Mouse (Mus musculus) myocyte (in vitro differentiated cells): ENCODE results near the gene Pitpna. TPM values are rescaled to one million over a fixed set of nuclear protein-coding genes. Genes with fewer than 3 reads are reported as not detected.

Source experiments
- H3K27me3 ChIP-seq: one replicate; pipeline ENCODE4 v1.6.1; 2011; ENCODE audit not compliant: control insufficient read depth, insufficient read depth, insufficient read length
- H3K36me3 ChIP-seq: one replicate; pipeline ENCODE4 v1.6.1; 2011; ENCODE audit not compliant: control insufficient read depth, insufficient read depth
- H3K4me2 ChIP-seq: one replicate; pipeline ENCODE4 v1.6.1; 2011; ENCODE audit warnings: low read depth, control low read depth
- H3K4me3 ChIP-seq: one replicate; pipeline ENCODE4 v1.5.1; 2011; ENCODE audit warnings: mild to moderate bottlenecking, control low read depth, moderate library complexity
- H3K79me2 ChIP-seq: one replicate; pipeline ENCODE4 v1.6.1; 2011; ENCODE audit not compliant: control insufficient read depth, insufficient read depth
- H3ac ChIP-seq: one replicate; pipeline ENCODE4 v1.6.1; 2011; ENCODE audit not compliant: control insufficient read depth, insufficient read length
- CEBPB ChIP-seq: IDR thresholded peaks from 2 replicates; pipeline ENCODE4 v1.6.1; 2011; ENCODE audit warnings: mild to moderate bottlenecking, moderate library complexity; ENCODE audit not compliant: poor library complexity, insufficient read depth, severe bottlenecking
- E2F4 ChIP-seq: IDR thresholded peaks from one replicate; pipeline ENCODE4 v1.6.1; 2011; ENCODE audit warnings: mild to moderate bottlenecking, control low read depth, moderate library complexity; ENCODE audit not compliant: insufficient read depth
- MAX ChIP-seq: IDR thresholded peaks from one replicate; pipeline ENCODE4 v1.6.1; 2011; ENCODE audit warnings: low read depth, mild to moderate bottlenecking, control low read depth
- MYOD1 ChIP-seq, 3 experiments: IDR thresholded peaks; one replicate each; pipeline ENCODE4 v1.6.1; 2011; ENCODE audit warnings: control low read depth in 2 of 3, low read depth in 2 of 3, mild to moderate bottlenecking in 2 of 3, moderate library complexity in 1 of 3; ENCODE audit not compliant: insufficient read length in 2 of 3, control insufficient read depth in 1 of 3
- MYOG ChIP-seq, 3 experiments: IDR thresholded peaks; one replicate each; pipeline ENCODE4 v1.6.1; 2011; ENCODE audit warnings: control low read depth in 2 of 3, low read depth in 2 of 3, mild to moderate bottlenecking in 2 of 3; ENCODE audit not compliant: insufficient read length in 2 of 3, control insufficient read depth in 1 of 3, insufficient read depth in 1 of 3
- POLR2A ChIP-seq: IDR thresholded peaks from one replicate; pipeline ENCODE4 v1.6.1; 2011; ENCODE audit warnings: low read depth, mild to moderate bottlenecking, control low read depth, moderate library complexity; ENCODE audit not compliant: insufficient read length
- POLR2AphosphoS2 ChIP-seq: IDR thresholded peaks from one replicate; pipeline ENCODE4 v1.6.1; 2011; ENCODE audit warnings: low read depth, control low read depth; ENCODE audit not compliant: insufficient read length
- REST ChIP-seq: IDR thresholded peaks from one replicate; pipeline ENCODE4 v1.6.1; 2011; ENCODE audit warnings: mild to moderate bottlenecking, control low read depth, moderate library complexity; ENCODE audit not compliant: insufficient read depth, insufficient read length
- SRF ChIP-seq: IDR thresholded peaks from one replicate; pipeline ENCODE4 v1.6.1; 2011; ENCODE audit warnings: low read depth; ENCODE audit not compliant: control insufficient read depth, insufficient read length
- TCF12 ChIP-seq: IDR thresholded peaks from one replicate; pipeline ENCODE4 v1.6.1; 2011; ENCODE audit warnings: mild to moderate bottlenecking, control low read depth; ENCODE audit not compliant: poor library complexity, insufficient read depth, severe bottlenecking
- TCF3 ChIP-seq: IDR thresholded peaks from one replicate; pipeline ENCODE4 v1.6.1; 2011; ENCODE audit warnings: low read depth, control low read depth; ENCODE audit not compliant: insufficient read length
- USF1 ChIP-seq: IDR thresholded peaks from one replicate; pipeline ENCODE4 v1.6.1; 2011; ENCODE audit warnings: low read depth, mild to moderate bottlenecking, control low read depth, moderate library complexity
- polyA plus RNA-seq: library from polyadenylated mRNA; unstranded; fragments of >200 nt; fragmentation: generic; extraction: Trizol; gene quantifications from one replicate; pipeline ENCODE4 v1.2.1, GENCODE M21; 2012; ENCODE audit warnings: missing spikeins

Pitpna gene
- polyA plus RNA-seq, 1 experiment, result 125 TPM

GRCm38 (mm10) chr11:75581495-75582149, 6.3 kb upstream of the Pitpna start:
- H3K4me2 ChIP-seq, result no peak overlapping the region
- no peaks in the 10 kb centered on the region for H3K36me3 ChIP-seq
- H3ac ChIP-seq, result no peak overlapping the region
- TF ChIP-seq E2F4 (no peak), TCF12 (no peak), TCF3 (no peak), POLR2AphosphoS2 (no peak), POLR2A (no peak), USF1 (no peak), CEBPB (no peak), MYOG (IDR thresholded peaks at IDR 0.05; ENCODE audit: control insufficient read depth in 1 of 3, insufficient read depth in 1 of 3, insufficient read length in 2 of 3, low read depth in 2 of 3) (no peak), MAX (no peak), REST (no peak), SRF (no peak), MYOD1 (IDR thresholded peaks at IDR 0.05; ENCODE audit: control insufficient read depth in 1 of 3, insufficient read length in 2 of 3, low read depth in 2 of 3) (no peak)
- H3K27me3 ChIP-seq, result no peaks in the 10 kb centered on the region
- H3K79me2 ChIP-seq, result no peaks in the 10 kb centered on the region
- H3K4me3 ChIP-seq, result no peak overlapping the region

DNA sequence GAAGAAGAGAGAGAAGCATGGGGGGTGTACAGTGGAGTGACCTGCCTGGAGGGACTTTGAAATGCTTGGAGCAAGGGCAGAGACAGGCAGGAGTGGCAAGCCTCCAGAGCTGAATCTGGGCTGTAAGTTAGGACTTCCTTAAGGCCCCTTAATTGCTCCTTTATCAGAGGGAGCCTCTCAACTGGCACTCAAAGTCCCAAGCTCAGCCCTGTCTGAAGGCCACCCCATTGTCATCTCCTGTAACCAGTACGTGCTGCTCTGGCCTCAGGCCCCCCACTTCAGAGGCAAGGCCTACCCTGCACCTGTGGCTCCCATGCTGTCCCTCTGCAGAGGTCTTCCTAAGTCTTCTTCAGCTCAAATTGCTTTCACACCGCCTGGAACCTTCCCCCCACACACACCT, 4.4 kb upstream of the Pitpna start:
- Histone ChIP-seq H3ac (no peak overlapping the region), H3K36me3 (no peaks in the 10 kb centered on the region), H3K4me3 (no peak overlapping the region), H3K4me2 (no peak overlapping the region), H3K79me2 (peaks cover 2% of the 10 kb centered on the region), H3K27me3 (no peaks in the 10 kb centered on the region)
- TF ChIP-seq MAX (no peak), E2F4 (no peak), TCF12 (no peak), MYOD1 (IDR thresholded peaks at IDR 0.05; ENCODE audit: control insufficient read depth in 1 of 3, insufficient read length in 2 of 3, low read depth in 2 of 3) (no peak), MYOG (IDR thresholded peaks at IDR 0.05; ENCODE audit: control insufficient read depth in 1 of 3, insufficient read depth in 1 of 3, insufficient read length in 2 of 3, low read depth in 2 of 3) (no peak), POLR2AphosphoS2 (no peak), SRF (no peak), REST (no peak), CEBPB (no peak)

DNA sequence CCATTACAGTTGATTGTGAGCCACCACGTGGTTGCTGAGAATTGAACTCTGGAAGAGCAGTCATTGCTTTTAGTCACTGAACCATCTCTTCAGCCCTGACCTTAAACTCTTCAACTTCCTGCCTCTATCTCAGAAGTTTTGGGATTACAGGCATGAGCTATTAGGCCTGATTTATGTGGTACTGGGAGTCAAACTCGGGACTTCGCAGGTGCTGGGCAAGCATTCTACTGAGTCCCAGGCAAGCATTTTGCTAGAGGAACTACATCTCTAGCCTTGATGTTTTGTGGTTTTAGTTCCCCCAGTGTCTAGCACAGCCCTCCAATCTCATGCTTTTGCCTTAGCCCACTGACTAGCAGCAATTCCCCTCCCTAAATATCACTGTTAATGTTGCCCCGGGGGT, 2.8 kb upstream of the Pitpna start:
- Histone ChIP-seq H3ac (no peak overlapping the region), H3K4me3 (no peak overlapping the region), H3K36me3 (no peaks in the 10 kb centered on the region), H3K79me2 (peaks cover 18% of the 10 kb centered on the region), H3K27me3 (no peaks in the 10 kb centered on the region), H3K4me2 (no peak overlapping the region)
- TF ChIP-seq SRF (no peak), TCF12 (no peak), E2F4 (no peak)

DNA sequence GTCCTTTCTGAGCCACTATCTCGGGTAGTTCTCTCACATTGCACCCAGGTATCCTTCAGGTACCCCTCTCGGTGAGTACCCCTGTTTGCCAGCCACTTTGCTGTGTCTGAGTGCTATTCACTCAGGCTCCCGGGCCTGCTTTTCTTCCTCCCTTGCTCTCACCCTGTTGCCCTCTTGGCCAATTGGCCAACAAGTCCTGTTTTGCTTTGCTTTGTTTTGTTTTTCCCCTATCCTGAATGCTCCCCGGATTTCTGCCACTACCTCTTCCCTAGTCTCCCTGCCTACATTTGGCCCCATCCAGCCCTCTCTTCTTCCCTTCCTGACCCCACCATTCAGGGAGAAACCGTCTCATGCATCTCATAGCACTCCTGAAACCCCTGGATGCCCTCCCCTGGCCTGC, 1.9 kb upstream of the Pitpna start:
- H3K4me2 ChIP-seq, result no peak overlapping the region
- no peak overlapping the region for H3K4me3 ChIP-seq
- H3K27me3 ChIP-seq, result no peaks in the 10 kb centered on the region
- no peak overlapping the region for H3ac ChIP-seq
- no peak for TF ChIP-seq E2F4
- no peak for TF ChIP-seq MYOD1 (IDR thresholded peaks at IDR 0.05; ENCODE audit: control insufficient read depth in 1 of 3, insufficient read length in 2 of 3, low read depth in 2 of 3)
- TF ChIP-seq MYOG (IDR thresholded peaks at IDR 0.05; ENCODE audit: control insufficient read depth in 1 of 3, insufficient read depth in 1 of 3, insufficient read length in 2 of 3, low read depth in 2 of 3), result no peak
- no peak for TF ChIP-seq TCF12
- TF ChIP-seq POLR2AphosphoS2, result no peak
- no peak for TF ChIP-seq REST
- H3K36me3 ChIP-seq, result peaks cover 4% of the 10 kb centered on the region
- H3K79me2 ChIP-seq, result peaks cover 25% of the 10 kb centered on the region

DNA sequence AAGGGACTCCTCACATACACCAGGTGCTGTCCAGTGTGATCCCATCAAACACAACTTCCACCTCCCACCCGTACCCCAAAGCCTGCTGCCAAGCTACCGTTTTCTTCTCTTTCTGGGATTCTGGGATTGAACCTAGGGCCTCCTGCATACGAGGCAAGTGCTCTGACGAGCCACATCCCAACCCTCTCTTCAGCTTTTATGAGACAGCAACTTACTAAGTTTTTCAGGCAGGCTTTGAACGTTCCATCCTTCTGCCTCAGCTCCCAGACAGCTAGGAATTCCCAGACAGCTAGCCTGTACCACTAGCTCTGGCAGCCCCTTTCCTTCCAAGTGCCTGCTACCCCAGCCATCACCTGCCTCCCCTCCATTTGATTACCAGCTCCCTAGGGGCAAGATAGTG, 934 bp upstream of the Pitpna start:
- H3ac ChIP-seq, result no peak overlapping the region
- no peaks in the 10 kb centered on the region for H3K27me3 ChIP-seq
- H3K79me2 ChIP-seq, result peaks cover 33% of the 10 kb centered on the region
- peak overlapping the region; percentile 63 for H3K4me3 ChIP-seq
- peaks cover 4% of the 10 kb centered on the region for H3K36me3 ChIP-seq
- TF ChIP-seq USF1 (no peak), MAX (no peak), TCF12 (no peak), E2F4 (no peak)
- H3K4me2 ChIP-seq, result no peak overlapping the region
